Mouse (Mus musculus): ENCODE measurements around the gene Dock7.

DNA sequence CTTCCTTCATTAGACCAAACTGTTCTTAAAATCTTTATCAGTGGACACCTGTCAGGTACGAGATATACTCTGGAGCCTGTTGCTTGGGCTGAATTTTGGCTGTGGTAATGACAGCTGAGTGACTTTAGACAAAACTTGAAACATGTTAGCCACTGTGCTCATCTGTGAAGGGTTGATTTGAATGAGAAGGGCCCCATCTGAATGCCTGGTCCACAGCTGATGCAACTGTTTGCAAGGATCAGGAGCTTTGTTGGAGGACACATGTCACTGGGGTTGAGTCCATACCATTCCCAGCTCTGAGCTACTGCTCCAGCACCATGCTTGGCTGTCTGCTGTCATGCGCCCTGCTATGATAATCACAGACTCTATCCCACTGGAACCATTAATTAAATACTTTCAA is 115.1 kb downstream of the Dock7 start:
- TF ChIP-seq POLR2A (IDR thresholded peaks at IDR 0.05; ENCODE audit: borderline replicate concordance, insufficient read depth, low read length) (no peak), CTCF (IDR thresholded peaks at IDR 0.05; ENCODE audit: borderline replicate concordance, insufficient read depth, low read depth, low read length) (no peak)
